Mouse (Mus musculus): ENCODE measurements around the gene Ppil6. TPM values are rescaled to one million over a fixed set of nuclear protein-coding genes. Genes with fewer than 3 reads are reported as not detected.

The Ppil6 gene
- polyA plus RNA-seq, 1 experiment from 2014 or later = 1.4 TPM

Other genes with a start within 250 kb of the Ppil6 start
- gene Fig4, start 187.2 kb upstream of the Ppil6 start, polyA plus RNA-seq (2015; fragmentation: Nextera tagmentation; extraction: Ambion mirVana) = 27.7 and 29.4 TPM in 2 replicates
- gene Ak9, start 186.5 kb upstream of the Ppil6 start, polyA plus RNA-seq (2015; fragmentation: Nextera tagmentation; extraction: Ambion mirVana) = 0.04 TPM in 1 of 2 replicates, not detected in the other
- 23.3 and 23.8 TPM in 2 replicates for gene Zbtb24, start 40.1 kb upstream of the Ppil6 start, polyA plus RNA-seq (2015; fragmentation: Nextera tagmentation; extraction: Ambion mirVana)
- gene Mical1, start 14.1 kb upstream of the Ppil6 start, polyA plus RNA-seq (2015; fragmentation: Nextera tagmentation; extraction: Ambion mirVana) = 72.9 and 82.9 TPM in 2 replicates
- gene Smpd2, start 70 bp upstream of the Ppil6 start, polyA plus RNA-seq (2015; fragmentation: Nextera tagmentation; extraction: Ambion mirVana) = 53.7 and 57.5 TPM in 2 replicates
- gene Cd164, start 29.0 kb downstream of the Ppil6 start, polyA plus RNA-seq (2015; fragmentation: Nextera tagmentation; extraction: Ambion mirVana) = 259 TPM in 2 replicates
- gene Ccdc162, start 226.2 kb downstream of the Ppil6 start, polyA plus RNA-seq (2015; fragmentation: Nextera tagmentation; extraction: Ambion mirVana) = 2.3 and 2.4 TPM in 2 replicates